Mouse (Mus musculus) left cerebral cortex, postnatal 25 days (tissue): ENCODE measurements around the gene Adprhl1. TPM values are rescaled to one million over a fixed set of nuclear protein-coding genes. Genes with fewer than 3 reads are reported as not detected.

Experiments
- DNase-seq, 2 experiments: peaks; one replicate each; pipeline ENCODE4 v3.0.0; 2022; ENCODE audit warnings: low spot score in 2 of 2, mixed read lengths in 1 of 2
- intact Hi-C: fragments of 180-260 bp; cut with DNase I; formaldehyde crosslinking; loops from one replicate; pipeline ENCODE4 v1.15.1; 2025
- microRNA-seq, 2 experiments: library from miRNA; unstranded; fragments of <30 nt; microRNA quantifications; one replicate each; pipeline ENCODE4 v1.2.0; 2022
- total RNA-seq, 2 experiments: library from RNA; stranded (reverse); gene quantifications; 2 replicates each; pipeline ENCODE4 v1.2.3; 2021

The Adprhl1 gene
- total RNA-seq, 2 experiments from 2014 or later = 0.60 to 1.4 TPM

GRCm38 (mm10) chr8:13174811-13175210 lies 79.2 kb downstream of the Adprhl1 start:
- DNase-seq = no peak
- intact Hi-C loops = loop anchor here (5.0 kb wide), 1 partner anchor 77 kb away; the partner anchor contains the start of gene Adprhl1

- DNase-seq = no peak
- intact Hi-C loops = no loop called here
Measured at GRCm38 (mm10) chr8:13174305-13174704, 79.7 kb downstream of the Adprhl1 start.

Small RNAs within 50 kb of the gene (microRNA-seq; reads per million reads assigned to microRNA genes)
- 15.3 to 19.5 reads per million in 2 experiments for gene Mir1968

Other genes starting within 250 kb of the Adprhl1 start
- gene F7, start 228.1 kb downstream of the Adprhl1 start, total RNA-seq = not detected
- not detected for gene F10, start 216.9 kb downstream of the Adprhl1 start, total RNA-seq
- not detected for gene Proz, start 193.2 kb downstream of the Adprhl1 start, total RNA-seq
- gene Pcid2, start 148.7 kb downstream of the Adprhl1 start, total RNA-seq = 10 to 100 TPM; 28.1 to 30.0 TPM
- 10 to 100 TPM; 54.2 to 54.6 TPM for gene Cul4a, start 148.5 kb downstream of the Adprhl1 start, total RNA-seq
- 100 to 1,000 TPM; 285 to 291 TPM for gene Lamp1, start 95.0 kb downstream of the Adprhl1 start, total RNA-seq
- 1 to 10 TPM; 4.0 to 4.9 TPM for gene Grtp1, start 53.5 kb downstream of the Adprhl1 start, total RNA-seq
- 10 to 100 TPM; 40.7 to 43.3 TPM for gene Dcun1d2, start 34.0 kb upstream of the Adprhl1 start, total RNA-seq
- gene Tmco3, start 34.0 kb upstream of the Adprhl1 start, total RNA-seq = 10 to 100 TPM; 48.0 to 56.1 TPM
- gene Tfdp1, start 84.6 kb upstream of the Adprhl1 start, total RNA-seq = 10 to 100 TPM; 65.7 to 66.9 TPM
- not detected for gene Atp4b, start 142.7 kb upstream of the Adprhl1 start, total RNA-seq
- gene Grk1, start 150.9 kb upstream of the Adprhl1 start, total RNA-seq = not detected
- gene Tmem255b, start 181.0 kb upstream of the Adprhl1 start, total RNA-seq = 1 to 10 TPM; 5.0 to 5.6 TPM
- gene Gas6, start 240.3 kb upstream of the Adprhl1 start, total RNA-seq = 10 to 100 TPM; 97.5 to 98.9 TPM